Mouse (Mus musculus): Measurements from ENCODE around the gene Slit3.

Slit3 gene

DNA sequence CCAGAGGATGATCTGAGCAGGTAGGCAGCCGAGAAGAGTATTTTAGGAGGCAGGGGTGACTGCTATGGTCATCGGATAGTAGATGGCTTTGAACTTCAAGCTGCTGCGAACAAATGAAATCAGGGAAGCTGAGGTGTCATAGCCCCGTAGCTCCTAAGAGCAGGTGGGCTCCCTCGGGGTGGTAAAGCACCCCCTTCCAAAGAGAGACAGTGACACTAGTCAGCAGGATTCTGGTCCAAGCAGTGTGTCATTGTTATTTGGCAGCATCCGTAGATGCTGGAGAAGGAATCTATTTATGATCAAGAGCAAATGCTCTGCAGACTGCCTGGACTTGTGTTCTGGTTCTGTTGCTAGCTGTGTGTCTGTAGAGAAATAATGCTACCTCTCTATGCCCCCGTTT lies 154.3 kb downstream of the Slit3 start:
- DNase-seq (ENCODE audit: low read depth), result no peak

DNA sequence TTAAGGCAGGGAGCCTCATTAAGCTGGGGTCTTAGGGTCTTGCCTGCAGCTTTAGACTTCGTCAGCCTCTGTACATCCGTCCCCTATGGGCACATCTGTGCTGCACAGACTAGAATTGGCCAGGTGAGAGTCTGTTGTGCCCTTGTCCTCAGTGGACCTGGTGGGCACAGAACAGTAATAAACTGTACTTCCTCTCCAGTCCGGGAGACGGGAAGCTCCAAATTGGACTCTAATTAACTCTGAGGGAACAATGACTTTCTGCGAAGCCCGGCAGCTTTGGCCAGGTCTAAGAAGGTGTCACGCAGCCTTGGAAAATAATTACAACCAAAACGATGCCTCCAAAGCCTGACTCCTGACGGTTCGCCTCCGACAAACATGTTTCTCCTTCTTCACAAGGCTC lies 155.0 kb downstream of the Slit3 start:
- DNase-seq (ENCODE audit: low read depth), result no peak

DNA sequence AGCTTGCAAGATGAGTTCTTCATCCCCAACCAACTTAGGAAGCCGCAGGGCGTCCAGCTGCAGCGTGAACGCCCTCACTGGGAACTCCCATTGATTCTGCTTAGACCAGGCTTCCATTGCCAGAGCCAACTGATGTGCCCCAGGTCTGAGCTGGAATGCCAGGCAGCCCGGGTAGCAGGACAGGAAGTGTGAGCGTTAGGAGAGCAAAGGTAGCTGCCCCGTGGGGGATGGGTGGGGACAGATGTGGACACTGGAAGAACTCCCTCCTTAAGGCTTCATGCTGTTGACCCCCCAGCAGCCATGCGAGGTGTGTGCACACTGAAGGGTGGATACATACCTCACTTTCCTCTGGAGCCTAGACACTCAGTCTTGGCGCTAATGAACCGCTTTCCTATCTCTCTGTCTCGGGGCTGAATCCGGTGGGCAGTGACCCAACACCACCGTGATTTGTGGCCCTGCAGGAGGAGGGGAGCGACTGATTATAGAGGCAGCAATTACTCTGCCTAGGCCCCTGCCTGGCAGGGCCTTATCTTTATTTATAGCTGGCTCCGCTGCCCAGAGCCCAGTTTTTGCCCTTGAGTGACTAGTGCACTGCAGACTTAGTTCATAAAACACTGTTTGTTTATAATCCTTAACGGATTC lies 157.2 kb downstream of the Slit3 start:
- no peak for DNase-seq (ENCODE audit: low read depth)

- no peak for DNase-seq (ENCODE audit: low read depth)
Observed at GRCm38 (mm10) chr11:35280826-35281225, 159.8 kb downstream of the Slit3 start.

- DNase-seq (ENCODE audit: low read depth), result no peak
Observed at GRCm38 (mm10) chr11:35282001-35282632, 161.1 kb downstream of the Slit3 start.

- DNase-seq (ENCODE audit: low read depth), result peak; percentile 43
Observed at GRCm38 (mm10) chr11:35282825-35283571, 162.0 kb downstream of the Slit3 start.

- DNase-seq (ENCODE audit: low read depth), result no peak
Observed at GRCm38 (mm10) chr11:35283767-35284166, 162.7 kb downstream of the Slit3 start.

GRCm38 (mm10) chr11:35286578-35287390 lies 165.8 kb downstream of the Slit3 start:
- DNase-seq (ENCODE audit: low read depth), result no peak

DNA sequence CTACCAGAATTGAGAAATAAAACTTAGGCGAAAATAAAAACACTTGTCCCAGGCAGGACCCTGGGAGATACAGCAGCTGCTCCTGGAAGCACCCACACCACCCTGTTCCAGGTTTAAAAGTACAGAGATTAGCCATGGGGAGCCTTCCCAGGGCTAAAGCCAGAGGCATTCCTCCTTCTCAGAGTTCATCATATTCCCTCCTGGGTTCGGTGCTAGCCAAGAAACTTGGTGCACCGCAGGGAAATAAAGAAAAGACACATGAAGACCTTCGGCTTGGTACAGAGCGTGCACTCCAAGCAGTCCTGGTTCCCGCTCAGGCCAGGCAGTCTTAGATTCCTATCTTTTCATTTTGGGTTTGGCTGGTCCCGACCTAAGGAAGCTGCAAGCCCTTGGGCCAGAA lies 167.0 kb downstream of the Slit3 start:
- no peak for DNase-seq (ENCODE audit: low read depth)

DNA sequence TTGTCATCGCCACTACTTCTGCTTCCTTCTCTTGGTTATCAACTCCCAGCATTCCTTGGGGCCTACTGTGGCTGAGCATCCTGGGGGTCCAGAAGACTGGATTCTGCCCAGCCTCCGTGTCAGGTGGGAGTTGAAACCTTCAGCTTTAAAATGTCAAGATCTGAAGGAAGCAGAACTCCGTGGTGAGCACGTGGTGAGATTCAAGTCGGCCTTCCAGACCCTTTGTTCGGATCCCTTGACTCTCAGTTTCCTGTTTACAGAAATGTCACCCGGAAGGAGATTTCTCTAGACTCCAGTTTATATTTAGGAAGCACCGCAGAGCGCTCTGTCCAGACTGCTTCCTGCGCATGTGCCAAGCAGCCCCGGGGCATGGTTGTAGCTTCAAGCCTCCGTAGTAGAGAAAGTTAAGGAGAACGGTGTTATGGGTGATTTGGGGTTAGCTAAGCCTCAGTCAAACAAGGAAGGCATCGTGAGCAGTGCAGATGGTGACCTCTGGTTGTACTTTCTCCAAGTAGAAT lies 167.8 kb downstream of the Slit3 start:
- DNase-seq (ENCODE audit: low read depth), result peak; percentile 6

GRCm38 (mm10) chr11:35292228-35292747 lies 171.3 kb downstream of the Slit3 start:
- DNase-seq (ENCODE audit: low read depth), result no peak

DNA sequence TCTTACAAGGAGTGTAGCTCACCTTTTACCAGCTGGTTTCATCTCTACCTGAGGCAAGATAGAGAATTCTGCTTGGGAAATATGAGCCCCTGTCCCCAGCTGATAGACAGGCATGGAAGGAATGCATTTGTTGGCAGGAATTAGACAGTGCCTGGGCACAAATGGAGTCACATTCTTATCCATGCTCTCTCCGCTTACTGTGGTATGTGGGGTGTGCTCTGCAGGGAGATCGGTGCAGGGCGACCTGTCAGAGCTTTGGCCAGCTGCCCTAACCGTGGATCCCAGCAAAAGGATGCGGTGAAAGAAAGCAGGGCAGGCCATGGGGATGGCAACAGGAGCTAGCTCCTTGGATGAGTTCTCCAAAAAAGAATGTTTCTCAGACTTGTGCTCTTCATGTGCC lies 172.2 kb downstream of the Slit3 start:
- no peak for DNase-seq (ENCODE audit: low read depth)

DNA sequence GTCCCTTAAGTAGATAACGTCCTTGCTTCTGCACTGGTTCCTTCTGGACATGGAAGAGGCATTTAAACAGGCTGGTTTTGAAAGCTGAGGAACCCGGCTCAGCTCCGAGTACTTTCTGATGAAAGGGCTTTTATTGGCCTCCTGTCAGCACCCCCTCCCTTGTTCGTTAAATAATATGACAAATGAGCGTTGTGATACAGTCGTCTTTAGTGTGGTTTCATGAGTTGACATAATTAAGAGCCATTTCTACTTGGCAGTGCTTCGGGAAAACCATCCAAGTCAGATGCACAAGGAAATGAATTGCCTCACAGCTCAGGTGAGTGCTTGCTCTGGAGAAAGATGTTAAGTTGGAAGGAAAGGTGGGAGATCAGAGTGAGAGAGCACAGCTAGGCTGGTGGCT lies 173.6 kb downstream of the Slit3 start:
- no peak for DNase-seq (ENCODE audit: low read depth)

DNA sequence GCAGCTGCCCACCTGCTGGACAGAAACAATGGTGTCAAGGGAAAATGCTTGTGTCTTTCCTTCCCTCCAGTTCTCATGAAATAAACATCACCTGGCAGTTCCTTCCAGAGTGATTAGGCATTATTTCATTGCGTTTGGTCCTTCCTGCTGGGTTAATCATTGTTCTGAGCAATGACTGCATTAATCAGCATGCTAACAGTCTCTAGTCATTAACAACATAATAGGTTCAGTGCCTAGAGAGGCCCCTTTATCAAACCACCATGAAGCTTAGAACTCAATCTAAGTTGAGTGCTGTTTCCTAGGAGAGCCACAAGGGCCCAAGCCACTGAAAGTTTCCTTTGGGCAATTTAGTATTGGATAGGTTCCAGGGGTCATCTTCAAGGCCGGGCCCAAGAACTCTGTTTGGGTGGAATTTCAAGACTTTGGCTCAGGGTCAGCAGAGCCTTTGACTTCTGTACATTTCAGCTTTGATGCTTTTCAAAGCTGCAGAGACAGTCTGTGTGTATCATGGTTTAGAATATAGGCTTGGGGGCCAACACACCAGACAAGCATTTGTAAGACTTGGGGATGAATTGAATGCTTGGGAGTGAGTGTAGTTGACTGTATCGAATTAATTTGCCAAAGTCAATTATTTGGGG lies 174.3 kb downstream of the Slit3 start:
- DNase-seq (ENCODE audit: low read depth), result no peak

DNA sequence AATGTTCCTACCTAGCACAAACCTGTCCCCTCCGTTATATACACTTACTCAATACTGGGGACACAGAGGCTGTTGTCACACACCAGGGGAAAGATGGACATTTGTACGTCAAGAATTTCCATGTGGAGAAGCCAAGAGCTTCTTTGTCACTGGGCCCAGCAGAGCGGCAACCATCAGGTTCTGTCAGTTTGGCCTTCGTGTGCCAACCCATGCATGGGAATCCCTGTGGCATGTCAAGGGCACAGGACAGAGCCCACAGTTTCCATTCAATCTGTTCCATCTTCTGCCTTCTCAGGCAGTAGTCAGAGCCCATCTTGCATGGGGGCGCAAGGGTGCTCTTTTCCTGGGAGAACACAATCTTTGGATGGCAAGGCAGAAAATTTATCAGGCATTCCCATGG lies 175.8 kb downstream of the Slit3 start:
- no peak for DNase-seq (ENCODE audit: low read depth)

DNA sequence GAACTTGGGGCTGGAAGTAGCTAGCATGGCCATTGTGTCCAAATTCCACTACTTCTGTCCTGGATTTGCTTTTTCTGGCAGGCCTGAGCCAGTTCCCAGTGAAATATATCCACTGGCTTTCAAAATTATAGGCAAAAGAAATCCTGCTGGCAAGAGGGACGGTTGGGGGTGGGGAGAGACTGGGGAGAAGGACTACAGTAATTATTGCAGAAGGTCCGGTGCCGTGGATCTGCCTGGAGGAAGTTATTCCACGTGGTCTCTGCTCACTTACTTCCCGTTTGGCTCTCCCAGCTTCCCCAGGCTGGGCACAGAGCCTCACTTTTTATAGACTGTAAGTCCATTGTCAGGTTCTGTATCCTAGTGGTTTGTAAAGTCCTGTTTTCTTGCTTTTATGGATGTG lies 176.3 kb downstream of the Slit3 start:
- DNase-seq (ENCODE audit: low read depth), result no peak

- DNase-seq (ENCODE audit: low read depth), result no peak
Observed at GRCm38 (mm10) chr11:35298526-35298925, 177.5 kb downstream of the Slit3 start.

GRCm38 (mm10) chr11:35299857-35300375 lies 178.9 kb downstream of the Slit3 start:
- DNase-seq (ENCODE audit: low read depth), result no peak

DNA sequence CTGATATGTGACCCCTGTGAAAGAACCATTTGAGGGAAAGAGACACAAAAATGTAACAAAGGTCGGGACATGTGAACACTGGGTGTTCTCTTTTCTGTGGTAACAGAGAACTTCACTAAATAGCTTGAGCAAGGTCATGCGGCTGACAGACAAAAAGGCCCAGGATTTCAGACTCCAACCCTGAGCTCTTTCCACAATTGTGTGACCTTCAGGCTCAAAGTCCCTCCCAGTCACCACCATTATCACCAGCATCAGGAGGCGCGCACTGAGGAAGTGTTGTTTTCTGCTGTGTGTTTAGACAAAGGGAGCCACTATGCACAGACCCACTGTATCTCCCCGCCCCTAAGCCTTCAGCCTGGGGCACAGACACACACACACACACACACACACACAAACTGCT lies 181.2 kb downstream of the Slit3 start:
- DNase-seq (ENCODE audit: low read depth), result no peak

DNA sequence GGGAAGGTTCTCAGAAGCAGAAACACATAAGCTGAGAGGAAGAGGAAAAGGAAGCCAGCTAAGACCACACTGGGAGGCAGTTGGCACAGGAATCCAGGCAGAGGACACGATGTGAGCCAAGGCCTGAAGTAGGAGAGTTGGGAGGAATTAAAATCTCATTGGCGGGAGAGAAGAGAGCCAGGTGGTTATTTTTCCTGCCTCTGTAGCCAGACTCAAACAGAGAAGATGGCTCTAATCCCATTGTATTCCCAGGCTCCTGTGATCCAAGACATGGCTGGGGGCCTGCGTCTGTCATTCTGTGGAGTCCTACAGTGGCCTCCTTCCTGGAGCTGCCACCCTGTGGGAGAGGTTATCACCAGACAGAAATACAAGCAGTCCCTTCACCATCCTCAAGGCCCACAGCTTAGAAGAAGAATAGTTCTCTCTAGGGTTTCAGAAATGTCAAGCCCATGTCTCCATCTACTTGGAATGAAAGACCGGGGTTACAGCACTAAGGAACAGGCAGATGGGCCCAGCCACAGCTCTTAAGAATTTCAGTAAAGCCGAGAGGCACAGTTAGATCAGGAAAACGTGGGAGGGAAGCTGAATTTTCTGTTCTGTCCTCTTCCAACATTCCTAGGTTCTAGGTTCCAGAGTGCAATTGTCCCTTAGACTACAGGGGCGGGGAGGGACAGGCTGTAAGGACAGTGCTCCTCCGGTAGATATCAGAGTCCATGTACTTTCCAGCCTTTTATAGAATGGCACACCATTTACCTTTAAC lies 183.4 kb downstream of the Slit3 start:
- no peak for DNase-seq (ENCODE audit: low read depth)

GRCm38 (mm10) chr11:35305111-35305510 lies 184.1 kb downstream of the Slit3 start:
- DNase-seq (ENCODE audit: low read depth), result no peak
